Comparison of ENCODE assay signal across 18 mouse cellular contexts in genomic region chr9:30625090-30625489, GRCm38 (mm10).
"Had no signal": no experiment of that assay in that cellular context is flagged by ENCODE, and none has a peak within 500 bp of the region (broad histone marks: within the 10 kb centered on the region; RNA-seq: fewer than 3 reads in every experiment).

No protein-coding gene starts in this region.

- DNase-seq: kidney, adult 9 months; kidney, postnatal 10 days; liver, embryonic 13.5 days; liver, postnatal 0 days; lung, postnatal 14 days; retina, postnatal 1 day; right cerebral cortex, postnatal 4 days; spleen, adult 18-20 months; thymus, adult 2 months; thymus, postnatal 36 days had no signal

- H3K9me3 ChIP-seq: liver, embryonic 13.5 days; lung, embryonic 15.5 days; midbrain, embryonic 15.5 days; neural tube, embryonic 13.5 days had no signal

- H3K27ac ChIP-seq: left cerebral cortex, adult 2 months; liver, embryonic 13.5 days; lung, embryonic 15.5 days; macrophage; midbrain, embryonic 15.5 days; neural tube, embryonic 13.5 days had no signal

- H3K9ac ChIP-seq: liver, embryonic 13.5 days; liver, postnatal 0 days; lung, embryonic 15.5 days; midbrain, embryonic 15.5 days; neural tube, embryonic 13.5 days had no signal

- H3K4me2 ChIP-seq: liver, embryonic 13.5 days; lung, embryonic 15.5 days; midbrain, embryonic 11.5 days; midbrain, embryonic 15.5 days; neural tube, embryonic 13.5 days had no signal

- H3K36me3 ChIP-seq: liver, embryonic 13.5 days; lung, embryonic 15.5 days; midbrain, embryonic 15.5 days; neural tube, embryonic 13.5 days had no signal

- H3K4me3 ChIP-seq: left cerebral cortex, adult 2 months; liver, embryonic 13.5 days; lung, embryonic 15.5 days; megakaryocyte, embryonic 14.5 days; midbrain, embryonic 15.5 days; neural tube, embryonic 13.5 days had no signal

- ATAC-seq: intestine, postnatal 0 days; liver, postnatal 0 days; midbrain, embryonic 15.5 days had no signal

- H3K4me1 ChIP-seq: liver, embryonic 13.5 days; lung, embryonic 15.5 days; megakaryocyte, embryonic 14.5 days; midbrain, embryonic 15.5 days; neural tube, embryonic 13.5 days had no signal

- H3K27me3 ChIP-seq: liver, embryonic 13.5 days; lung, embryonic 15.5 days; megakaryocyte, embryonic 14.5 days; midbrain, embryonic 15.5 days; neural tube, embryonic 13.5 days had no signal
